In genomic region chr4:8423392-8424045, GRCm38 (mm10) we compare ENCODE assay signal across 9 mouse cellular contexts.
DNase-seq lines count a peak whose midpoint lies in the region; ATAC-seq and TF ChIP-seq lines count a peak whose summit lies in the region.
"Had no signal": no experiment of that assay in that cellular context is flagged by ENCODE, and none has a peak within 500 bp of the region (broad histone marks: within the 10 kb centered on the region; RNA-seq: fewer than 3 reads in every experiment).

No protein-coding gene starts in this region.

- no peaks in the 10 kb centered on the region for H3K4me1 ChIP-seq in intestine, embryonic 16.5 days (ENCODE audit: control insufficient read depth, insufficient read depth, low read length)
- H3K4me1 ChIP-seq in intestine, embryonic 15.5 days (replicated peaks), result 0 out of 2 replicates have a peak, but pooled peaks cover 2% of the 10 kb centered on the region

- H3K9ac ChIP-seq in intestine, embryonic 16.5 days (ENCODE audit: low read depth, low read length), result no peak overlapping the region
- H3K9ac ChIP-seq in intestine, embryonic 15.5 days, result no peak overlapping the region

- no peak overlapping the region for H3K4me2 ChIP-seq in intestine, embryonic 16.5 days (ENCODE audit: low read depth, low read length)
- no peak overlapping the region for H3K4me2 ChIP-seq in intestine, embryonic 15.5 days (replicated peaks)

- H3K27me3 ChIP-seq in intestine, embryonic 16.5 days (replicated peaks; ENCODE audit: control insufficient read depth, insufficient read depth, low read length), result no peaks in the 10 kb centered on the region
- no peaks in the 10 kb centered on the region for H3K27me3 ChIP-seq in intestine, embryonic 15.5 days (replicated peaks)

- ATAC-seq in intestine, embryonic 16.5 days, result peak; percentile 38; the same call in 1 of the 2 replicates
- no peak for ATAC-seq in intestine, embryonic 15.5 days

- peak; percentile 27 for DNase-seq in Muller cell, postnatal 12 days (ENCODE audit: inconsistent ontology term)
- DNase-seq in brain, embryonic 14.5 days (ENCODE audit: low read depth), result peak; percentile 74
- peak; percentile 54 for DNase-seq in mesoderm, embryonic 11.5 days (ENCODE audit: low read depth, low spot score)
- no peak for DNase-seq in liver
- DNase-seq in frontal cortex, adult 2 months (ENCODE audit: extremely low spot score in 1 of 2, low spot score in 1 of 2), result no peak
- DNase-seq: right cerebral cortex, adult 18-20 months; thymus, postnatal 14 days had no signal

- H3K9me3 ChIP-seq in intestine, embryonic 16.5 days (ENCODE audit: control insufficient read depth, low read length), result no peaks in the 10 kb centered on the region
- no peaks in the 10 kb centered on the region for H3K9me3 ChIP-seq in intestine, embryonic 15.5 days

- TF ChIP-seq CTCF in brain, embryonic 14.5 days (IDR thresholded peaks at IDR 0.05; ENCODE audit: borderline replicate concordance, extremely low read depth, insufficient read depth, insufficient read length), result no peak

- H3K4me3 ChIP-seq in intestine, embryonic 16.5 days (ENCODE audit: low read length), result no peak overlapping the region
- H3K4me3 ChIP-seq in intestine, embryonic 15.5 days (replicated peaks), result no peak overlapping the region

- H3K36me3 ChIP-seq in intestine, embryonic 16.5 days (ENCODE audit: control insufficient read depth, insufficient read depth, low read length), result no peaks in the 10 kb centered on the region
- H3K36me3 ChIP-seq in intestine, embryonic 15.5 days, result no peaks in the 10 kb centered on the region

- 61% methylated on average over 16 of the region's 16 CpGs for WGBS in intestine, embryonic 16.5 days
- WGBS in intestine, embryonic 15.5 days, result 58% methylated on average over 16 of the region's 16 CpGs

- no peak overlapping the region for H3K27ac ChIP-seq in intestine, embryonic 16.5 days (ENCODE audit: low read length)
- H3K27ac ChIP-seq in intestine, embryonic 15.5 days, result no peak overlapping the region

- TF ChIP-seq POLR2A in brain, embryonic 14.5 days (IDR thresholded peaks at IDR 0.05; ENCODE audit: borderline replicate concordance, extremely low read depth, insufficient read depth, insufficient read length, poor library complexity, severe bottlenecking), result no peak

Comparison
In these comparisons a context has a peak if more than half of its experiments do, and no peak if none do; other contexts are left out.
1. DNase-seq: peak in Muller cell, postnatal 12 days (single experiment), brain, embryonic 14.5 days (single experiment) and mesoderm, embryonic 11.5 days (single experiment); none in liver (single experiment) and frontal cortex, adult 2 months (0 of 2).